Mouse (Mus musculus) left cerebral cortex, adult 2 months (tissue): Measurements from ENCODE around the gene Gzmm. TPM values are rescaled to one million over a fixed set of nuclear protein-coding genes. Genes with fewer than 3 reads are reported as not detected.

ENCODE experiments used
- DNase-seq, 2 experiments: peaks; one replicate each; pipeline ENCODE4 v3.0.0; 2021 to 2022; ENCODE audit warnings: low spot score in 2 of 2, mixed read lengths in 1 of 2; ENCODE audit errors: extremely low spot score in 1 of 2
- H3K27ac ChIP-seq: fragments of 200-600 bp; 2 replicates; pipeline ENCODE4 v1.8.1; 2022
- H3K4me3 ChIP-seq: fragments of 200-600 bp; 2 replicates; pipeline ENCODE4 v1.8.1; 2022
- CTCF ChIP-seq: fragments of 200-600 bp; IDR thresholded peaks from 2 replicates; pipeline ENCODE4 v1.8.1; 2022; ENCODE audit warnings: antibody characterized with exemption, mild to moderate bottlenecking, moderate library complexity
- intact Hi-C: fragments of 180-260 bp; cut with DNase I; formaldehyde crosslinking; loops from one replicate; pipeline ENCODE4 v1.15.1; 2025
- total RNA-seq, 2 experiments: library from RNA; stranded (reverse); gene quantifications; 2 replicates each; pipeline ENCODE4 v1.2.3; 2021

Gene Gzmm
- total RNA-seq, 2 experiments from 2014 or later, result 2.1 to 4.0 TPM

DNA sequence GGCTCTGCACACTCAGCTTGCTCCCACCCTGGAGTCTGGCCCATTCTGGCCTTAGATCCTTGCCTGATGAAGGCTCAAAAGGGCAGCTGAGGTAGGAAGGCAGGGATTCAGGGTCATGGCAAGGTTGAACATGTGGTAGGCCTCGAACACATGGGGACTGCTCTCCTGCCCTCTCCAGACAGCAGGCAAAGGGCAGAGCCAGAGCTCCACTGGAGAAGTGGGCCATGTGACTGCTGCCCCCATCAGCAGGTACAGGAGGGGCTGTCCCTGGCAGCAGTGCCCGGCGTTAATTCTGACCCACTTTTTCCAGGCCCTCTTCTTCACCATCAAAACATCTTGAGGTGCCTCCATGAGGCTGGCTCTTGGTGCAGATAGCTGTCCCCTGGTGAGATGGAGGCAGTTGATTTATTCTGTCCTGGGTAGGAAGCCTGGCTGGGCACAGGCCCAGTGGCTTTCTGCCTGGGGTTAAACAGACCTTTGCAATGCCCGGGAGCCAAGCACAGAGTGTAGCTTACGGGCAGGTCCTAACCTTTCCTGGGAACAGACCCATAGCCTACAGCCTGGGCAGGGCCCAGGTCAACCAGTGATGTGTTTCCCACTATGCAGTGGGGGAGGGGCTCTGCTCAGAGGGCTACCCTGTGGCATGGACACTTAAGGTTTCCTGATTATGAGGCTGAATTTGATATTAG, 17.7 kb downstream of the Gzmm start:
- Histone ChIP-seq H3K27ac (peak overlapping the region; percentile 94), H3K4me3 (peak overlapping the region; percentile 97)
- no peak for TF ChIP-seq CTCF
- no peak for DNase-seq
- intact Hi-C loops, result no loop called here

DNA sequence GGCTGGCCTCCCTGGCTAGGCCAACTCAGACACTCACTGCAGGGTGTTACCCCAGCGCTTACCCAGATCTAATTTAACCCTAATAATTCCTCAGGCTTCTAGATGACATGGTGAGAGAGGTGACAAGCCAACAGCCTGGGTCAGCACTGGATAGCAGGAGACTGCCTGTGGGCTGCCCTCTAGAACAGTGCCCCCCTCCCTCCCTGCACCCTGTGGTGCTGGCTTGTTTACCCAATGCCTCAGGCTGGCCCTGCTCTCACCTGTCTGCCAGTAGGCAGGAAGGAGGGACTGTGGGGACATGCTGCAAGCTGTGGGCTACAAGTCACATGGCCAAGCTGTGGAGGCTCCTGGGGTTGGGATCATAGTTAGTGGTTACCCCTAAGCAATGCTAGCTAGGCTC, 18.3 kb downstream of the Gzmm start:
- TF ChIP-seq CTCF, result no peak
- Histone ChIP-seq H3K27ac (peak overlapping the region; percentile 53), H3K4me3 (peak overlapping the region; percentile 97)
- DNase-seq, result no peak
- intact Hi-C loops, result no loop called here

DNA sequence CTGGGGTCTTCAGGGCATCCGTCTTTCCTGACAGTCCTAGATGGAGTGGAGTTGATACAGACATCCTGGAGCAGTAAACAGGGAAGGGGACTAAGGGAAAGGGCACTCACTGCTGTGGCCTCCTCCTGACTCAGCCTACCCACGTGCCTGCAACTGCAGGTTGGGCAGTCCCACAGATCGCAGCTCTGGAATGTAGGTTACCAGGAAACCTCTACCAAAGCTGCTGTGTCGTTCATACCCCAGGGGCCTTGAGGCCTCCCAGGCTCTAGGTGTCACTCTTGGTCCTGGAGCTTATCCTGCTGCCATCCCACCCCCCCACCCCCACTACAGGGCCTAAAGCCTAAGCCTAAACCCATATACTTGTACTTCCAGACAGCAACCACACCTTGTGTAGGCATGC, 18.9 kb downstream of the Gzmm start:
- intact Hi-C loops, result no loop called here
- peak overlapping the region; percentile 53 for H3K27ac ChIP-seq
- peak overlapping the region; percentile 97 for H3K4me3 ChIP-seq

DNA sequence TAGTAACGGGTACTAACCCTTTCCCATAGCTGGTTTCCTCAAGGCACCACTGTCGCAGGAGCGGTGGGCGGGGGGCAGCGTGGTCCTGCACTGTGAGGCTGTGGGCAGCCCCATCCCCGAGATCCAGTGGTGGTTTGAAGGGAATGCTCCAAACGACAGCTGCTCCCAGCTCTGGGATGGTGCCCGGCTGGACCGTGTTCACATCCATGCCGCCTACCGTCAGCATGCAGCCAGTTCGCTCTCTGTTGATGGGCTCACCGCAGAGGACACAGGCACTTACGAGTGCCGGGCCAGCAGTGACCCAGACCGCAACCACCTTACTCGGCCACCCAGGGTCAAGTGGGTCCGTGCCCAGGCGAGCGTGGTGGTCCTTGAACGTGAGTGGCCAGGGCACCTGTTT, 19.8 kb downstream of the Gzmm start:
- Histone ChIP-seq H3K27ac (peak overlapping the region; percentile 25; the same call in 1 of the 2 replicates), H3K4me3 (peak overlapping the region; percentile 25)
- no peak for DNase-seq
- intact Hi-C loops, result no loop called here
- TF ChIP-seq CTCF, result no peak

More for the DNA sequence above, 18.9 kb downstream of the Gzmm start:
- no peak; the same call in 1 of the 2 replicates for TF ChIP-seq CTCF
- no peak for DNase-seq

DNA sequence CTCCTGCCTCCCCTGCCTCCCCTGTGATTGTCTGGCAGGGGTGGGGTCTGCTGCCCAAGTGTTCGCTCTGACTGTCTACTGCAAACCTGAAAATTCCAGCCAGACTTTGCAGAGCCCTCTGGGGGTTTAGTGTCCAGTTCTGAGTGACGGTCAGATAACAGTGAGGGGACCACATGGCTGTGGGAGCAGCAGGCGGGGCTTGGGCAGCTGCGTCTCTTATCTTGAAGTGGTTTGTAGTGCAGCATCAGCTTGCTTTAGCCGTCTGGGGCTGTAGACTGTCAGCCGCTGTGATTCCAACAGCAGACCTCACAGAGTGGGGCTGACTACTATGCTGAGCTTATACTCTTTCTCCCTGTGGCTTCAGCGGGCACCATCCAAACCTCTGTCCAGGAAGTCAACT, 20.5 kb downstream of the Gzmm start:
- Histone ChIP-seq H3K27ac (peak overlapping the region; percentile 25), H3K4me3 (peak overlapping the region; percentile 25)
- no peak for TF ChIP-seq CTCF
- DNase-seq, result no peak
- intact Hi-C loops, result no loop called here

DNA sequence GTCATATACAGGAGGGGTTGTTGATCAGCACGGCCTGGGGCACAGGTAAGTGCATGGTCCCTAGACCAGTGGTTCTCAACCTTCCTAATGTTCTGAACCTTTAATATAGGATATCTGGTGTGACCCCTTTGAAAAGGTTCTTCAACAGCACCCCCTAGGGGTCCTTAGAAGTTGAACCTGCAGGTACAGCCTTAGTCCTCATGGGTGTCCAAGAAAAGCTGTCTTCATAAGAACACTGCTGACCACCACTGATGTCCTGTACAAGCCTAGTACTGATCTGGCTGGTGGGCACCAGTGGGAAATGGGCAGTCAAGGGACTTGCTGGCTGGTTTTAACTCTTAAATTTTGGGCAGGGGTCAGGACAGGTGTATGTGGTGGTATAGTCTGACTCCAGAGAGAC, 23.2 kb downstream of the Gzmm start:
- no peak; the same call in none of the 2 replicates for TF ChIP-seq CTCF
- intact Hi-C loops, result no loop called here
- DNase-seq, result no peak
- H3K27ac ChIP-seq, result no peak overlapping the region
- H3K4me3 ChIP-seq, result no peak overlapping the region

DNA sequence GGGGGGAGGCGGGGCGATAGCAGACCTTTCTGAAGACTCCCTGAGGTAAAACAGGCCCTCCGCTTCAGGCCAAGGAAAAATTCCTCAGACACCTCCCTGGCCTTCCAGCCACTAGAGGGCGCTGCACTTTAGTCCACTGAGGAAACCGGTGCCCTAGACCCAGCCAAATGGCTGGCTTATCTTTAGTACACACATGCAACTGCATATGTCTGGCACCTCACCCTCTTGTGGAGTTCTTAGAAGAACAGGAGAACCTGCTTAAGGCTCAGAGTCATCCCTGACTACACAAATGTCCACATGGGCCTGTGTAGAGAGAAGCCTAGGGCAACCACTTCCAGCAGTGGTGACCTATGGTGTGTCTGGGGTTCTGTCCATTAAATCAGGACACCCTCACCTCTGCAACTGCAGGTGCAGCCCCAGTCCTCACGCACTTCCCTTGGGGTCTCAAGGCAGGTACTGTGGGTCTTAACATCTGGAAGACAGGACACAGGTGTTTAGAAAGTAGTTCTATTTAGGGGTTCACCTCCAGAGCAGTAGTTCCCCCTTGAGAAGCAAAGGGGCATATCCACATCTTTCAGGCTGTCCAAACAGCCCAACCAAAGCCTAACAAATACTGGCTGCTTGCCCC, 23.8 kb downstream of the Gzmm start:
- Histone ChIP-seq H3K27ac (peak overlapping the region; percentile 63), H3K4me3 (no peak overlapping the region)
- intact Hi-C loops, result no loop called here
- peak; percentile 73 to 83 for DNase-seq
- peak; percentile 67 for TF ChIP-seq CTCF

DNA sequence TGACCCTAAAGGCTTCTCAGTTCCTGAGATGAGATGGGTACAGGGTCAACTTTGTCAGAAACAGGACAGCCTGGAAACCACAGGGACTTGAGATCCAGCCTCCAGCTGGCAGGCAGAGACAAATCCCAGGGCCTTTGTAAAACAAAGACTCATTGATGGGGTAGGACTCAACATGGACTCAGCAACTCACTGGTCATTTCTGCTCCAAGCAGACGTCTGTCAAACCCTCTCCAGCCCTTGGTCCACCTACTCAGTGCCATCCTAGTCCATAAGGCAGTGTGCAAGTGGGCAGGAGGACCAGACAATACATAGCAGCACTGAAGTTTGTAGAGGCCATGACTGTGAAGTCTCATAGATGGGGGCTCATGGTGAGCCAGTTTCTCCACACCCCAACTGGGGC, 24.3 kb downstream of the Gzmm start:
- no peak for DNase-seq
- no peak for TF ChIP-seq CTCF
- Histone ChIP-seq H3K27ac (peak overlapping the region; percentile 63), H3K4me3 (no peak overlapping the region)
- intact Hi-C loops, result no loop called here

DNA sequence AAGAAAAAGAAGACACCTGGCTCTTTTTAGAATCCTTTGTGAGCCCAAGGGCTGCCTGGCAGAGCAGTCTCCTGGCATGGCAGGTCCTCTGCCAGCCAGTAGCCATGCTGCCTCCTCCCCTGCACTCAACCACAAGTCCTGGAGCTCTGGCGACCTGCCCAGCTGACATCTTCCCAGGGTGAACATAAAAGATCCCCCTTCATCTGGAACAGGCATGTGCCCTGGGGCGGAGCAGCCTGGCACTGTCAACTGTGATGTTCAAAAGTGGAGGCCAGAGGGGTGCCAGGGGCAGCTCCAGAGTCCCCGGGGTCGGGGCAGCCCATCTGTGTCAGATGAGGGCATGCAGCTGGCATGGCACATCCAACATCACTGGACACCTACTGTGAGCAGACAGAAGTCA, 26.2 kb downstream of the Gzmm start:
- H3K27ac ChIP-seq, result no peak overlapping the region
- intact Hi-C loops, result no loop called here
- H3K4me3 ChIP-seq, result no peak overlapping the region
- no peak for TF ChIP-seq CTCF
- no peak for DNase-seq

DNA sequence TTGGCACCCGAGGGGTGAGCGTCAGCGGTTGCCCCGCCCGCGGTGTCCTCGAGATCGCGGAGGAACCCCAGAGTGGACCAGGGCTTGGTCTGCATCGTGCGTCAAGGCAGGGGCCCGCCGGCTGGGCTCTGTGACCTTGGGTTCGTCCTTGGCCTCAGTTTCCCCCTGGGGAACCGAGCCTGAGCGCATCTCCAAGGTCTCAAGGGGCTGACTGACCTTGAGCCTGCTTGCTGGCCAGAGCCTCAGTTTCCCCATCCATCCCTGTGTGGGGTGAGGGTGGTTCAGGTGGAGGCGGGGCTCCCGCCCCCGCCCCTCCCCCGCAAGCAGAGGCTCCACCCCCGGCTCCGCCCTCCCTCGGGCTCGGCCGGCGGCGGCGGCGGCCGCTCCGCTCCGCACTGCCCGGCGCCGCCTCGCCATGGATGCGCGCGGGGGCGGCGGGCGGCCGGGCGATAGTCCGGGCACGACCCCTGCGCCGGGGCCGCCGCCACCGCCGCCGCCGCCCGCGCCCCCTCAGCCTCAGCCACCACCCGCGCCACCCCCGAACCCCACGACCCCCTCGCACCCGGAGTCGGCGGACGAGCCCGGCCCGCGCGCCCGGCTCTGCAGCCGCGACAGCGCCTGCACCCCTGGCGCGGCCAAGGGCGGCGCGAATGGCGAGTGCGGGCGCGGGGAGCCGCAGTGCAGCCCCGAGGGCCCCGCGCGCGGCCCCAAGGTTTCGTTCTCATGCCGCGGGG, 27.6 kb downstream of the Gzmm start, which contains the start of gene Hcn2:
Hcn2 (plus strand) TSS at position 381 of the 734 bp plus-strand sequence.
- Histone ChIP-seq H3K4me3 (peak within 1 kb of the TSS; percentile 84), H3K27ac (peak within 1 kb of the TSS; percentile 89)
- no peak for TF ChIP-seq CTCF
- intact Hi-C loops, result no loop called here
- DNase-seq, result no peak

DNA sequence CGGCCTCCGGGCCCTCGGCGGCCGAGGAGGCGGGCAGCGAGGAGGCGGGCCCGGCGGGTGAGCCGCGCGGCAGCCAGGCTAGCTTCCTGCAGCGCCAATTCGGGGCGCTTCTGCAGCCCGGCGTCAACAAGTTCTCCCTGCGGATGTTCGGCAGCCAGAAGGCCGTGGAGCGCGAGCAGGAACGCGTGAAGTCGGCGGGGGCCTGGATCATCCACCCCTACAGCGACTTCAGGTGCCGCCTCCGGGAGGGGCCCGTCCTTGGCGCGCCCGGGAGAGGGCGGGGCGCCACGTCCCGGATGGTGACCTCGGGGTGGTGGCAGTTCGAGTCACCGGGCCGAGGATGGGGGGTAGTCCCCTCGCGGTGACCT, 28.2 kb downstream of the Gzmm start:
- no peak for TF ChIP-seq CTCF
- intact Hi-C loops, result no loop called here
- DNase-seq, result peak; percentile 61 to 74
- Histone ChIP-seq H3K27ac (peak overlapping the region; percentile 47), H3K4me3 (peak overlapping the region; percentile 84)
